Mouse (Mus musculus): ENCODE data around the gene Armh2. TPM values are rescaled to one million over a fixed set of nuclear protein-coding genes. Genes with fewer than 3 reads are reported as not detected.

The Armh2 gene
- polyA plus RNA-seq, 1 experiment from 2014 or later = not detected

DNA sequence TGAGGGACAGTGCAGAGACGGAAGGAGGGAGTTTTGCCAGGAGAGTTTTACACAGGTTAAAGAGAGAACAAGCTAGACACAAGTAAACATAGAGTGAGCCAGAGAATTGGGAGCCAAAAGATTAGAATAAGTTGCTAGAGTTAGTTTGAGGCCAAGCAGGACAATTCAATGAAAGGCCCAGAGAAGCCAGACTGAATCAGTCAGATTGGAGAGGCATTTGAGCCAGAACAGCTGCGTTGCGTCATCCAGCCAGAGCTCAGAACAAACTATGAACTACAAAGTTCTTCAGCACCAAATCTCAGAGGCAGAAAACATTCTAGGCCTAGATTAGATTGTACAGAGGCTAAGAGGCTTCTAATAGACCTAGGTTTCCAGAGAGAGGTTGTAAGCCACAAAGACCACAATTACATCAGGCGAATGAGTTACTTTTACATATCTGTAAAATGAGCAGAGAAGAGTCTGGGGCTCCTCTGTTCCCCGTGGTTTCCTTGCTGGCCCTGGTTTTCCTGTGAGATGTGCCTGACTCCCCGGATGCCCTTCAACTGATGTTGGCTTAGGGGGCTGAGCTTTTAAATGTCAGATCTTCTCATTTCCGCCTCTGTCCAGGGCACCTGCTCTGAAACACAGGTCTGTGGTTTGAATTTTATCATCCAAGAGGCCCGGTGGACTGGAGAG lies 37.8 kb downstream of the Armh2 start:
- H3K4me3 ChIP-seq (ENCODE audit: low read depth, low read length) = no peak overlapping the region
- no peaks in the 10 kb centered on the region for H3K4me1 ChIP-seq (ENCODE audit: control insufficient read depth, insufficient read depth, low read length)
- no peaks in the 10 kb centered on the region for H3K36me3 ChIP-seq (ENCODE audit: control insufficient read depth, insufficient read depth, low read length)
- H3K9ac ChIP-seq (replicated peaks; ENCODE audit: low read depth, low read length) = no peak overlapping the region
- no peaks in the 10 kb centered on the region for H3K9me3 ChIP-seq (ENCODE audit: control insufficient read depth, low read depth, low read length)
- H3K27me3 ChIP-seq (ENCODE audit: control insufficient read depth, insufficient read depth, low read length) = no peaks in the 10 kb centered on the region
- no peak overlapping the region for H3K4me2 ChIP-seq (replicated peaks; ENCODE audit: low read depth, low read length)
- H3K27ac ChIP-seq (ENCODE audit: low read length) = no peak overlapping the region
- WGBS = 77% methylated on average over 8 of the region's 8 CpGs
- ATAC-seq (ENCODE audit: insufficient number of reproducible peaks, insufficient read depth, low FRiP score, low read depth) = no peak

DNA sequence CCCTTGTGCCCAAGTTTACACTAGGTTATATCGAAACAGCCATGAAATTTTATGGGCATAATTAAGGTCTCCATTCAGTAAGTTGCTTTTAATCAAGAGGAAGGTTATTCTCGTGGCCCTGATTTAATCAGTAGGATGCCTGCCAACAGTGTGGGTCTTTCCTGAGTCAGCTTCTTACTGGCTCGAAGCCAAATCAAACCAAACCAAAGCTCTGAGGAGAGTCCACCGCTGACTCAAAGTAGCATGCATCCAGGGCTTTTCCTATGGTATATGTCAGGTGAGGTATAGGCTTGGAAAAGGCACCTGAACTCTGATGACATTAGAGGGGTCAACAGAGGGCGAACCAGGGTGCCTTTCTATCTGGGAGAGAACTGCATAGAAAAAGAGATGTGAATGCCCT lies 40.9 kb downstream of the Armh2 start:
- no peaks in the 10 kb centered on the region for H3K27me3 ChIP-seq (ENCODE audit: control insufficient read depth, insufficient read depth, low read length)
- H3K4me1 ChIP-seq (ENCODE audit: control insufficient read depth, insufficient read depth, low read length) = no peaks in the 10 kb centered on the region
- WGBS = 67% methylated on average over 5 of the region's 5 CpGs
- H3K4me3 ChIP-seq (ENCODE audit: low read depth, low read length) = no peak overlapping the region
- no peaks in the 10 kb centered on the region for H3K36me3 ChIP-seq (ENCODE audit: control insufficient read depth, insufficient read depth, low read length)
- H3K9ac ChIP-seq (replicated peaks; ENCODE audit: low read depth, low read length) = no peak overlapping the region
- H3K4me2 ChIP-seq (replicated peaks; ENCODE audit: low read depth, low read length) = no peak overlapping the region
- H3K27ac ChIP-seq (ENCODE audit: low read length) = no peak overlapping the region
- ATAC-seq (ENCODE audit: insufficient number of reproducible peaks, insufficient read depth, low FRiP score, low read depth) = no peak
- H3K9me3 ChIP-seq (ENCODE audit: control insufficient read depth, low read depth, low read length) = no peaks in the 10 kb centered on the region

DNA sequence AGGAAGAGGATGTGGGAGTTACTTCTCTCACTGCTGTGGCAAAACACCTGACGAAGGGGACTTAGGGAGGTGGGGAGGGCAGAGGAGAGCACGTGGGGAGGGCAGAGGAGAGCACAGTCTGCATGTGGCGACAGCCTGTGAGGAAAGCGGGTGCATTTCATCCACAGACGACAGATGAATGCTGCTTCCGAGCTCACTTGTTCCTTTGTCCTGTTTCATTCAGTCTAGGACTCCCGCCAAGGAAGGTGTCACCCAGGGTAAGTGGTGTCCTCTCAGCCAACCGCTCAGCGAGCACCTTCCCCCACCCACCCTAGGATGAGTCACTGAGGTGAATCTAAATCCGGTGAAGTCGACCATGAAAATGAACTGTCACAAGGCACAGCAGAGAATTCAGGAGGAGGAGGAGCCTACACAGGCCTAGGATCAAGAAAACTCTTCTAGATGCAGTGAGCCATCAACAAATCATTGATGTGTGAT lies 45.0 kb downstream of the Armh2 start:
- 54% methylated on average over 11 of the region's 11 CpGs for WGBS
- no peak for ATAC-seq (ENCODE audit: insufficient number of reproducible peaks, insufficient read depth, low FRiP score, low read depth)
- no peak overlapping the region for H3K4me2 ChIP-seq (replicated peaks; ENCODE audit: low read depth, low read length)

DNA sequence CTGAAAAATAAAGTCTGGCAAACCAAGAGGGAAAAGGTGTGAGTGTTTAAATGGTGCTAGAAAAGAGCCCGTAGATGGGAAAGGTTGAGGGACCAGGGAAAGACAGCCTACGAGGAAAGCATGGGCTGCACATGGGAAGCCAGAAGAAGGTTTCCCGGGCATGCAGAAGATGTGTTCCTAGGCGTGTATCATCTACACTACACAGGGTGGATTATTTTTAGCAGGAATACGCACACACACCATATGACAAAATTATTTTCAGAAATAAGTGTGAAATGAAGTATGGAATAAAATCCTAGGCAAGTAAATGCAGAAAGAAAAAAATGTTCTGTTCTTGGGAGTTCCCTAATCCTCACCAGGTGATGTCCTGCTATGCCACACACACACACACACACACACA lies 46.4 kb downstream of the Armh2 start:
- Histone ChIP-seq H3K9me3 (ENCODE audit: control insufficient read depth, low read depth, low read length) (no peaks in the 10 kb centered on the region), H3K4me2 (replicated peaks; ENCODE audit: low read depth, low read length) (no peak overlapping the region), H3K36me3 (ENCODE audit: control insufficient read depth, insufficient read depth, low read length) (no peaks in the 10 kb centered on the region), H3K9ac (replicated peaks; ENCODE audit: low read depth, low read length) (no peak overlapping the region), H3K4me3 (ENCODE audit: low read depth, low read length) (no peak overlapping the region), H3K4me1 (ENCODE audit: control insufficient read depth, insufficient read depth, low read length) (no peaks in the 10 kb centered on the region), H3K27me3 (ENCODE audit: control insufficient read depth, insufficient read depth, low read length) (no peaks in the 10 kb centered on the region), H3K27ac (ENCODE audit: low read length) (no peak overlapping the region)
- WGBS = 92% methylated on average over 5 of the region's 5 CpGs
- no peak for ATAC-seq (ENCODE audit: insufficient number of reproducible peaks, insufficient read depth, low FRiP score, low read depth)

More for the DNA sequence above, 45.0 kb downstream of the Armh2 start:
- Histone ChIP-seq H3K36me3 (ENCODE audit: control insufficient read depth, insufficient read depth, low read length) (no peaks in the 10 kb centered on the region), H3K9ac (replicated peaks; ENCODE audit: low read depth, low read length) (no peak overlapping the region), H3K27ac (ENCODE audit: low read length) (no peak overlapping the region), H3K27me3 (ENCODE audit: control insufficient read depth, insufficient read depth, low read length) (no peaks in the 10 kb centered on the region), H3K4me3 (ENCODE audit: low read depth, low read length) (no peak overlapping the region), H3K9me3 (ENCODE audit: control insufficient read depth, low read depth, low read length) (no peaks in the 10 kb centered on the region), H3K4me1 (ENCODE audit: control insufficient read depth, insufficient read depth, low read length) (no peaks in the 10 kb centered on the region)

DNA sequence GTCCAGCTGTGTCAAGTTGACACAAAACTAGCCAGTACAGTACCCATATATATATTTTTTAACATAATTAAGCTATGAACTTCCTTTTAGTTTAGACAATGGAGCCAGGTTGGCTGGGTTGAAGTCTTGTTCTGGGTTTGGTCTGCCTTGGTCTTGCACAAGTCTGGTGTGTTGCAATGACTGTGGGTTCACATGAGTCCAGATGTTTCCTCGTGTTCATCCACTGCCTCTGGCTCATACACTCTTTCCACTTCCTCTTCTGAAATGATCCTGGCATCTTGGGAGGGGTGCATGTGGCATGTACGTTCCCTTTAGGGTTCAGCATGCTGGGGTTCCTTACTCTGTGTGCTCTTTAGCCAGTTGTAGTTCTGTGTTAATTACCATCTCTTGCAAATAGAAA lies 50.3 kb downstream of the Armh2 start:
- Histone ChIP-seq H3K4me2 (replicated peaks; ENCODE audit: low read depth, low read length) (no peak overlapping the region), H3K36me3 (ENCODE audit: control insufficient read depth, insufficient read depth, low read length) (no peaks in the 10 kb centered on the region), H3K9me3 (ENCODE audit: control insufficient read depth, low read depth, low read length) (no peaks in the 10 kb centered on the region), H3K27ac (ENCODE audit: low read length) (no peak overlapping the region), H3K4me1 (ENCODE audit: control insufficient read depth, insufficient read depth, low read length) (no peaks in the 10 kb centered on the region), H3K27me3 (ENCODE audit: control insufficient read depth, insufficient read depth, low read length) (no peaks in the 10 kb centered on the region), H3K9ac (replicated peaks; ENCODE audit: low read depth, low read length) (no peak overlapping the region), H3K4me3 (ENCODE audit: low read depth, low read length) (no peak overlapping the region)
- WGBS = 69% methylated on average over 2 of the region's 2 CpGs
- no peak for ATAC-seq (ENCODE audit: insufficient number of reproducible peaks, insufficient read depth, low FRiP score, low read depth)

DNA sequence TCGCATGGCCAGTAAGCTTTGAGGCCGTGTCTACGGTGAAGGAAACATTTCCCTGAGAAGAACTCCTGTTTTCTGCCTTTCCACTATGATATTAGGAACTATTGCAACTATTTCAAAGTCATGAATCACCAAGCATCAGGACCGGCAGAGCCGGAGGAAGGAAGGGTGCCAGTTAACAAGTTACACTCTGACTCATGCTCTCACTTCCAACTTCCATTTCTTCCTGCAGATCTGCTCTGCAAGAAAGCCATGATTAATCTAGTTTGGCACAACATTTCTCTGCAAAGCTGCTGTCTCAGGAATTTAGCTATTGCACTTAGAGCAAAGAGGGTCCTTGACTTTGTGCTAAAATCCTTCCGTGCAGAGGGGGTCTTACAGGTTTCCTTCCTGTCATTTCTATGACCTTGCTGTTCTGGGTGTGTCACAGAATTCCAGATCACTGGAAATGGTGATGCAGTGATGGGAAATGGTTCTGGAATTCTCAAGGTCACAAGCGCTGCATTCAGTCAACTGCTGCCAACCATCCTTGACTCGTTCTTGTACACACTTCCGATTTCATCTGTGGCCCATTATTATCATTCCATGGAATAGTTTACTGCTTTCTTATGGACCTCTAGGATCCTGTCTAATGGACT lies 51.5 kb downstream of the Armh2 start:
- 76% methylated on average over 9 of the region's 9 CpGs for WGBS
- H3K36me3 ChIP-seq (ENCODE audit: control insufficient read depth, insufficient read depth, low read length) = no peaks in the 10 kb centered on the region
- no peak overlapping the region for H3K4me2 ChIP-seq (replicated peaks; ENCODE audit: low read depth, low read length)
- H3K27me3 ChIP-seq (ENCODE audit: control insufficient read depth, insufficient read depth, low read length) = no peaks in the 10 kb centered on the region
- H3K27ac ChIP-seq (ENCODE audit: low read length) = no peak overlapping the region
- H3K9me3 ChIP-seq (ENCODE audit: control insufficient read depth, low read depth, low read length) = no peaks in the 10 kb centered on the region
- H3K9ac ChIP-seq (replicated peaks; ENCODE audit: low read depth, low read length) = no peak overlapping the region
- H3K4me1 ChIP-seq (ENCODE audit: control insufficient read depth, insufficient read depth, low read length) = no peaks in the 10 kb centered on the region
- ATAC-seq (ENCODE audit: insufficient number of reproducible peaks, insufficient read depth, low FRiP score, low read depth) = no peak
- H3K4me3 ChIP-seq (ENCODE audit: low read depth, low read length) = no peak overlapping the region

Other genes with a start within 250 kb of the Armh2 start
- 2.3 and 2.6 TPM in 2 replicates for gene Ripor2, start 159.0 kb upstream of the Armh2 start, polyA plus RNA-seq (2014; fragmentation: Nextera tagmentation; extraction: Ambion mirVana)
- 107 and 108 TPM in 2 replicates for gene Gmnn, start 20.7 kb downstream of the Armh2 start, polyA plus RNA-seq (2014; fragmentation: Nextera tagmentation; extraction: Ambion mirVana)
- 28.2 and 30.6 TPM in 2 replicates for gene BC005537, start 60.4 kb downstream of the Armh2 start, polyA plus RNA-seq (2014; fragmentation: Nextera tagmentation; extraction: Ambion mirVana)
- 84.6 and 84.8 TPM in 2 replicates for gene Acot13, start 90.3 kb downstream of the Armh2 start, polyA plus RNA-seq (2014; fragmentation: Nextera tagmentation; extraction: Ambion mirVana)
- 58.3 and 61.7 TPM in 2 replicates for gene Tdp2, start 90.4 kb downstream of the Armh2 start, polyA plus RNA-seq (2014; fragmentation: Nextera tagmentation; extraction: Ambion mirVana)
- gene D130043K22Rik, start 103.9 kb downstream of the Armh2 start, polyA plus RNA-seq (2014; fragmentation: Nextera tagmentation; extraction: Ambion mirVana) = 0.41 and 0.64 TPM in 2 replicates
- 9.3 and 10.6 TPM in 2 replicates for gene Aldh5a1, start 196.4 kb downstream of the Armh2 start, polyA plus RNA-seq (2014; fragmentation: Nextera tagmentation; extraction: Ambion mirVana)
- 3.9 and 4.1 TPM in 2 replicates for gene Gpld1, start 201.9 kb downstream of the Armh2 start, polyA plus RNA-seq (2014; fragmentation: Nextera tagmentation; extraction: Ambion mirVana)